Mouse (Mus musculus) megakaryocyte-erythroid progenitor cell, adult 5-6 weeks (primary cell): ENCODE measurements around the gene Ifnl3. TPM values are rescaled to one million over a fixed set of nuclear protein-coding genes. Genes with fewer than 3 reads are reported as not detected.

Experiments used
- ATAC-seq: replicated peaks from 2 replicates; pipeline ENCODE4 v1.8.0; 2016; ENCODE audit warnings: mild to moderate bottlenecking, inconsistent platforms; ENCODE audit not compliant: severe bottlenecking, poor library complexity, low FRiP score, low TSS enrichment
- total RNA-seq, 2 experiments: library from RNA; stranded (forward) in 1 of 2; stranded (reverse) in 1 of 2; fragments of 200-1000, 215-1000 nt in 1 of 2; fragments of >200 nt in 1 of 2; fragmentation: Nextera tagmentation in 1 of 2; gene quantifications; 2 replicates each; pipeline ENCODE4 v1.2.3; 2014 to 2017

Ifnl3 gene
- total RNA-seq, 2 experiments from 2014 or later: not detected

- no peak for ATAC-seq
Observed at GRCm38 (mm10) chr7:28573236-28573635, 50.6 kb downstream of the Ifnl3 start.

Other genes starting within 250 kb of the Ifnl3 start
- gene Eid2b, start 245.1 kb upstream of the Ifnl3 start, total RNA-seq (2014; fragmentation: Nextera tagmentation): 2.1 and 2.9 TPM in 2 replicates
- 0.38 and 1.4 TPM in 2 replicates for gene Eid2b, start 245.1 kb upstream of the Ifnl3 start, total RNA-seq (2017)
- gene Selenov, start 231.7 kb upstream of the Ifnl3 start, total RNA-seq (2014; fragmentation: Nextera tagmentation): not detected in 2 replicates
- not detected in 2 replicates for gene Selenov, start 231.7 kb upstream of the Ifnl3 start, total RNA-seq (2017)
- gene Dll3, start 220.6 kb upstream of the Ifnl3 start, total RNA-seq (2014; fragmentation: Nextera tagmentation): 0.45 TPM in 1 of 2 replicates, not detected in the other
- gene Dll3, start 220.6 kb upstream of the Ifnl3 start, total RNA-seq (2017): not detected in 2 replicates
- gene Timm50, start 210.8 kb upstream of the Ifnl3 start, total RNA-seq (2014; fragmentation: Nextera tagmentation): 77.5 and 91.2 TPM in 2 replicates
- 31.5 and 66.9 TPM in 2 replicates for gene Timm50, start 210.8 kb upstream of the Ifnl3 start, total RNA-seq (2017)
- gene Supt5, start 184.1 kb upstream of the Ifnl3 start, total RNA-seq (2014; fragmentation: Nextera tagmentation): 87.6 and 113 TPM in 2 replicates
- 68.5 and 79.4 TPM in 2 replicates for gene Supt5, start 184.1 kb upstream of the Ifnl3 start, total RNA-seq (2017)
- 3,991 and 4,625 TPM in 2 replicates for gene Rps16, start 172.2 kb upstream of the Ifnl3 start, total RNA-seq (2014; fragmentation: Nextera tagmentation)
- gene Rps16, start 172.2 kb upstream of the Ifnl3 start, total RNA-seq (2017): 881 and 1,091 TPM in 2 replicates
- gene Plekhg2, start 150.2 kb upstream of the Ifnl3 start, total RNA-seq (2014; fragmentation: Nextera tagmentation): 4.1 and 7.7 TPM in 2 replicates
- gene Plekhg2, start 150.2 kb upstream of the Ifnl3 start, total RNA-seq (2017): 0.19 and 2.3 TPM in 2 replicates
- 13.4 and 15.3 TPM in 2 replicates for gene Zfp36, start 142.6 kb upstream of the Ifnl3 start, total RNA-seq (2014; fragmentation: Nextera tagmentation)
- 26.9 and 33.7 TPM in 2 replicates for gene Zfp36, start 142.6 kb upstream of the Ifnl3 start, total RNA-seq (2017)
- gene Med29, start 130.1 kb upstream of the Ifnl3 start, total RNA-seq (2014; fragmentation: Nextera tagmentation): 22.3 and 28.9 TPM in 2 replicates
- 9.9 and 16.0 TPM in 2 replicates for gene Med29, start 130.1 kb upstream of the Ifnl3 start, total RNA-seq (2017)
- gene Paf1, start 129.9 kb upstream of the Ifnl3 start, total RNA-seq (2014; fragmentation: Nextera tagmentation): 65.0 and 84.6 TPM in 2 replicates
- 129 and 149 TPM in 2 replicates for gene Paf1, start 129.9 kb upstream of the Ifnl3 start, total RNA-seq (2017)
- 79.4 and 81.5 TPM in 2 replicates for gene Gmfg, start 85.4 kb upstream of the Ifnl3 start, total RNA-seq (2014; fragmentation: Nextera tagmentation)
- 179 and 328 TPM in 2 replicates for gene Gmfg, start 85.4 kb upstream of the Ifnl3 start, total RNA-seq (2017)
- gene Lrfn1, start 70.9 kb upstream of the Ifnl3 start, total RNA-seq (2014; fragmentation: Nextera tagmentation): 0.44 and 0.82 TPM in 2 replicates
- 0.08 and 0.09 TPM in 2 replicates for gene Lrfn1, start 70.9 kb upstream of the Ifnl3 start, total RNA-seq (2017)
- not detected in 2 replicates for gene Ifnl2, start 12.4 kb upstream of the Ifnl3 start, total RNA-seq (2014; fragmentation: Nextera tagmentation)
- gene Ifnl2, start 12.4 kb upstream of the Ifnl3 start, total RNA-seq (2017): not detected in 2 replicates
- not detected in 2 replicates for gene Sycn, start 18.0 kb downstream of the Ifnl3 start, total RNA-seq (2014; fragmentation: Nextera tagmentation)
- not detected in 2 replicates for gene Sycn, start 18.0 kb downstream of the Ifnl3 start, total RNA-seq (2017)
- gene Nccrp1, start 24.4 kb downstream of the Ifnl3 start, total RNA-seq (2014; fragmentation: Nextera tagmentation): 2.1 TPM in 1 of 2 replicates, not detected in the other
- not detected in 2 replicates for gene Nccrp1, start 24.4 kb downstream of the Ifnl3 start, total RNA-seq (2017)
- 20.3 and 26.2 TPM in 2 replicates for gene Samd4b, start 75.3 kb downstream of the Ifnl3 start, total RNA-seq (2014; fragmentation: Nextera tagmentation)
- gene Samd4b, start 75.3 kb downstream of the Ifnl3 start, total RNA-seq (2017): 3.4 and 7.2 TPM in 2 replicates
- gene Pak4, start 75.3 kb downstream of the Ifnl3 start, total RNA-seq (2014; fragmentation: Nextera tagmentation): 5.3 and 8.3 TPM in 2 replicates
- gene Pak4, start 75.3 kb downstream of the Ifnl3 start, total RNA-seq (2017): 7.9 and 8.3 TPM in 2 replicates
- not detected in 2 replicates for gene Acp7, start 108.5 kb downstream of the Ifnl3 start, total RNA-seq (2014; fragmentation: Nextera tagmentation)
- not detected in 2 replicates for gene Acp7, start 108.5 kb downstream of the Ifnl3 start, total RNA-seq (2017)
- gene Fbxo27, start 170.0 kb downstream of the Ifnl3 start, total RNA-seq (2014; fragmentation: Nextera tagmentation): not detected in 2 replicates
- not detected in 2 replicates for gene Fbxo27, start 170.0 kb downstream of the Ifnl3 start, total RNA-seq (2017)
- gene Fbxo17, start 194.0 kb downstream of the Ifnl3 start, total RNA-seq (2014; fragmentation: Nextera tagmentation): 1.6 TPM in 1 of 2 replicates, not detected in the other
- gene Fbxo17, start 194.0 kb downstream of the Ifnl3 start, total RNA-seq (2017): 0.34 and 1.2 TPM in 2 replicates
- 152 and 185 TPM in 2 replicates for gene Mrps12, start 219.0 kb downstream of the Ifnl3 start, total RNA-seq (2014; fragmentation: Nextera tagmentation)
- gene Mrps12, start 219.0 kb downstream of the Ifnl3 start, total RNA-seq (2017): 31.2 and 55.9 TPM in 2 replicates
- gene Sars2, start 219.2 kb downstream of the Ifnl3 start, total RNA-seq (2014; fragmentation: Nextera tagmentation): 24.9 and 32.6 TPM in 2 replicates
- 11.3 and 15.6 TPM in 2 replicates for gene Sars2, start 219.2 kb downstream of the Ifnl3 start, total RNA-seq (2017)
- not detected in 2 replicates for gene Ccer2, start 233.3 kb downstream of the Ifnl3 start, total RNA-seq (2014; fragmentation: Nextera tagmentation)
- not detected in 2 replicates for gene Ccer2, start 233.3 kb downstream of the Ifnl3 start, total RNA-seq (2017)
- 85.8 and 107 TPM in 2 replicates for gene Sirt2, start 243.9 kb downstream of the Ifnl3 start, total RNA-seq (2014; fragmentation: Nextera tagmentation)
- gene Sirt2, start 243.9 kb downstream of the Ifnl3 start, total RNA-seq (2017): 41.4 and 49.7 TPM in 2 replicates
- 34.3 and 39.7 TPM in 2 replicates for gene Nfkbib, start 244.7 kb downstream of the Ifnl3 start, total RNA-seq (2014; fragmentation: Nextera tagmentation)
- 10.3 and 12.8 TPM in 2 replicates for gene Nfkbib, start 244.7 kb downstream of the Ifnl3 start, total RNA-seq (2017)